Mouse (Mus musculus): ENCODE results near the gene Gm11757.
"Not testable (repeated sequence)": the region's sequence is repeated elsewhere in the genome, so short reads cannot be mapped to it uniquely, and the experiment has no call there.

DNA sequence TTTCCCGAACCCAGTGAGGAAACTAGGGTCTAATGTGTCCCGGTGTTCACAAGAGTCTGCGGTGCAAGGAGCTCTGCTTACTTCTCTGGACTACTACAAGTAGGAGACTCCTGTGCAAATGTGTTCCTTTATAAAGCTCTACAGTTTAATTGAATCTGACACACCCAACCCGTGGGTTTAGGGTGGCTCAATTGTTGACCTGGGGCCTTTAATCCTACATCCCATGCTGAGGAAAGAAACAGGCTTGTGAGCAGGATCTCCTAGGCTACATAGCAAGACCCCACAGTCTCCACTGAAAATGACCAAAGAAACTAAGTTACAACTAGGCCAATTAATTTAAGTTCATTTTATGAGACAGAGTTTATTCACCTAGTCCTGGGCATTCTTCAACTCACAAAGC, at the start of gene Gm11757:
- not testable (repeated sequence) for TF ChIP-seq CTCF (IDR thresholded peaks at IDR 0.05; ENCODE audit: low read depth, low read length); EP300 (IDR thresholded peaks at IDR 0.05; ENCODE audit: insufficient read depth, low read depth, low read length); POLR2A (IDR thresholded peaks at IDR 0.05; ENCODE audit: insufficient read depth, low read length)
